Mouse (Mus musculus) ovary, postnatal 10 days (tissue): ENCODE measurements around the gene Tgfb1.

Experiments
- DNase-seq: peaks from one replicate; pipeline ENCODE4 v3.0.0; 2022; ENCODE audit warnings: low spot score

Tgfb1 gene

GRCm38 (mm10) chr7:25675405-25675804 lies 11.4 kb upstream of the Tgfb1 start:
- no peak for DNase-seq

DNA sequence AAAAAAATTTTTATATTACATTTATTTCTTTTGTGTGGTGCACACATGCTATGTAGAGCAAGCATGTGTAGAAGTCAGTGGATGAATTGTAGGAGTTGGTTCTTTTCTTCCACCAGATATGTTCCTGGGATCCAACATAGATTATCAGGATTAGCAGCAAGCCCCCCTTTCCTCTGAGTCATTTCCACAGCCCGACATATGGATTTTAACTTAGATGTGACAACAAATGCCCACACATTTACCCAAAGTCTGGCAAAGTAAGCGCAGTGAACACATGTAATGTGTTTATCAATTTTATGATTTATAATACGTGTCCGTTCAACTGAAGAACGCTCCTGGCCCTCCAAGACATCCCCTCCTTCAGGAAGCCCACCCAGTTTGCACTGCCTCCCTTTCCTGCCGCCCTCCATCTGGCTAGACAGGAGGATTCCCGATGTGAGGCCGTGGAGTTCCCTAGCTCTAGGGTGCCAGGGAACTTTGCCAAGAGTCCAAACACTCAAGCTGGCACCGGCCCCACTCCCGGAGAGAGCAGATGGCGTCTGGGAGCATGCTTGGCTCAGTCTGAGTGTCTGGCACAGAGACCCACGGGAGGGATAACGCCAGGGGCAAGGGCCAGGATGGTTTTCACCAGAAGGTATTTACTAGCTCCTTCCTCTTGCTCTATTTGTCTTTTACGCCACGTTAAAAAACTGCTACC lies 10.6 kb upstream of the Tgfb1 start:
- DNase-seq = peak; percentile 67

GRCm38 (mm10) chr7:25677013-25677412 lies 9.8 kb upstream of the Tgfb1 start:
- DNase-seq = no peak

DNA sequence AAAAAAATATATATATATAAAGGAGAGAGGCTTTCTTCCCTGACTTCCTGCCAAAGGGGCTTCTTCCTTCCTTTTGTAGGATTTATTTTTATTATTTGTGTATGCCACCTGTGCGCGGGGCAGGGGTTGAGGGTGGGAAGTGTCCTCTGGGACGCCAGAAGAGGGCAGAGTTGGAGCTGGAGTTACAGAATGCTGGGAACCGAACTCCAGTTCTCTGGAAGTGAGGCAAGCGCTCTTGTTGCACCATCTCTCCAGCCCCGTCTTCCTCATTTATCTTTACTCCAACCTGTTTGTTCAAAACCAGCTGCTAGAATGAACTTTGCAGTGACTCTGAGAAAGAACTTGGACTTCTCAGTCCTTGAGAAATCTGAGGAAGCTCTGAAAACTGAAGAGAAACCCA lies 6.8 kb upstream of the Tgfb1 start:
- DNase-seq = no peak

DNA sequence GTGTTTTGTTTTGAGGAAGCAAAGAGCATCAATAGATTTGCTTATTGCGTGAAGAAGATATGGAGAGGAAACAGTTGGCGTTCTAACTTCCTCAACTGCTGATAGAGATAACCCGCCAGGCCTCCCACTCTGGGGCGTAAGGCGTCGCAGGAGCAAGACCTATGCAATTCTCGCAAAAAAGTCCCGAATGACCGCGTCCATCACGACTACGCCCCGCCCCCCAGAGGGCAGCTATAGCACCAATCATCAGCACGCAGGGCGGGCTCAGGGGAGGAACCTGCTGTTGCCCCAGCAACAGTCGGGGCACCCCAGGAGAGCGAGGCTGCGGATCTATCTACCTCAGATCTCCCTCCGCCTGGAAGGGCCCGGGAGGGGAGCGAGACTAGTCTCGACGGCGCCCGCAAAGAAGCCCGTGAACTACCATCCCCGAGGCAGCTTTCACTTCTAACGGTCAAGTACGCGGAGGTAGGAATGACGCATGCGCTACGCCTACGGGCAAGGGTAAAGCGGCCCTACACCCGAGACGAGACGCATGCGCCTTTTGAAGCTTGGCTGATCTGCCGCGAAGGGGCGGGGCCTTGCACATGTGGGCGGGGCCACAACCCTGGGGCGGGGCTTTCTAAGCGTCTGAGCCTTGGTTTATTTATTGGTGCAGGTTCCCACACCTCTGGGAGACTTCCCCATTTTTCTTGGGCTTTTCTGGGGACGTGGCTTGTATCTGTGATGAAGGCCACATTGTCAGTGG lies 6.1 kb upstream of the Tgfb1 start, which contains the start of gene B9d2:
Gene B9d2, plus strand, starts transcription at position 267 of the 745 bp plus-strand sequence.
- DNase-seq = peak; percentile 91

DNA sequence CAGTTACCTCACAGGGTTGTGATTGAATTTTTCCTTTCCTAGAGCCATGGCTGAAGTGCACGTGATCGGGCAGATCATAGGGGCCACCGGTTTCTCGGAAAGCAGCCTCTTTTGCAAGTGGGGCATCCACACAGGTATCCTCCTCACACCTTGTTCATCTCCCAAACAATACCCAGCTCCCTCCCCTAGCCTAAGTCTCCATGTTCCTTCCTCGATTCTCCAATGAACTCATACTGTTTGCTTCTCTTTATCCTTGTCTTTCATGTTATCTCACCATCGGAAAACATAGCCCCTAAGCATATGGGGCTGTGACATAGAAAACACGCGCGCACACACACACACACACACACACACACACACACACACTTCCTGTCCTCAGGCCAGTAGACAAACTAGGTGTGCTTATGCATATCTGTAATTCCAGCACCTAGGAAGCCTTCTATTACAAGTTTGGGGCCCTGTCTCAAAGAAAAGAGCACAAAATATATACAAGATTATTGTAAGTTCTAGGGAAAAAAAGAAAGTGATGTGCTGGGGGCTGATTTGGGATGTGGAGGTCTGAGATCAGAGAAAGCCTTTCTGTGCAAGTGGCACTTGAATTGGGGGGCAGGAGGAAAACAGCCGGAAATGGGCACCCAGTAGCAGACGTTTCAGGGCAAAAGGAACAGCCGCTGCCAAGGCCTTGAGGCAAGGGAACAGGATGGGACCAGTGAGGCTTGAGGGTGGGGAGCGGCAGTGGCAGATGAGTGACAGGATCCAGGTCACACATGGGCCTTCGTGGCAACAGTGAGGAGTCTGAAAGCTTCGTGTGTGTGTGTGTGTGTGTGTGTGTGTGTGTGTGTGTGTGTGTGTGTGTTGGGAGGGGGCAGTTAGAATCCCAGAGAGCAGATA lies 5.2 kb upstream of the Tgfb1 start:
- no peak for DNase-seq

DNA sequence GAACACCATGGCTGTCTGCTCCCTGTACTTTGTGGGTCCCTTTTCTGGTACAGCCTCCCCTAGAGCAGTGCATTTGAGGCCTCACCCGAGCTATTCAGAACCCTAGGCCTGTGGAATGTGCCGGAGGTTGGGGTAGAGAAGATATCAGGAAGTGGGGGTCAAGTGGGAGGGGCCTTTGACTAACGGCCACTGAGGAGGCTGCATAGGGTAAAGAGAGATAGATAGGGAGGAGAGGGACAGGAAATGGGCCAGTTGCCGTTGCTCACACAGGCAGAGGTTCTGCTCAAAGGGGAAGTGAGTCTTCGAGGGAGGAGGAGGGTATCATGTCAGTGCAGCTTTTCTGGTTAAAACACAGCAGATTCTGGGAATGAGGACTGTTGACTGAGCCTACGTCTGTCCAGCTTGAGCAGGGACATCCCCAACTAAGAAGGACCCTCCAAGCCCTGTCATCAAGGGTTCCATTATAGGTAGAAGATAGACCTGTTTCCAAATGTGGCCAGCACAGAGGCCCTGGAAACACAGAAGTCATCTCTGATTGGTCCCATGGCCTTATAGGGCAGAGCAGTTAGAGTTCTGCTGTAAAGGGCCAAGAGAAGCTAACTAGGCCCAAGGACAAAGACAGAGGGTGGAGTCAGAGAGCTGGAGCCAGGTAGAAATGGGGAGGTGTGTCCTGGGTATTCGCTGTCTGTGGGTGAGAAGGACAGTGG lies 3.2 kb upstream of the Tgfb1 start:
- no peak for DNase-seq

DNA sequence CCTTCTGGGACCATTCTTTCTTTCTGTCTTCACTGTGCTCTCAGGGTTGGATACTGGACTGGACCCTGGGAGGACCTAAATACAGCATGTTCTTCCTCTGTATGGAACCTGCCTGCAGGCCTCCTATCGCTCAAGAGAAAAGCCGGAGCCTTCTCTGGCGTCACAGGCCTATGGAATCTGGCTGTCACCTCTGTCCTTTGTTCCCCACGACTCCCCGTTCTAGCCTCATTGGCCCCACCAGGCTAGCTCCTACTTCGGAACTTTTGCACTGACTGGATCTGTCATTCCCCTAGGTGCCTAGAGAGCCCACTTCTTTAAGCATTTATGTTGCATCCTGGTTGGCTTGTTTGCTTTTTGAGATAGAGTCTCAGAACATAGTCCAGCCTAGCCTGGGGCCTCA lies 2.1 kb upstream of the Tgfb1 start:
- no peak for DNase-seq

DNA sequence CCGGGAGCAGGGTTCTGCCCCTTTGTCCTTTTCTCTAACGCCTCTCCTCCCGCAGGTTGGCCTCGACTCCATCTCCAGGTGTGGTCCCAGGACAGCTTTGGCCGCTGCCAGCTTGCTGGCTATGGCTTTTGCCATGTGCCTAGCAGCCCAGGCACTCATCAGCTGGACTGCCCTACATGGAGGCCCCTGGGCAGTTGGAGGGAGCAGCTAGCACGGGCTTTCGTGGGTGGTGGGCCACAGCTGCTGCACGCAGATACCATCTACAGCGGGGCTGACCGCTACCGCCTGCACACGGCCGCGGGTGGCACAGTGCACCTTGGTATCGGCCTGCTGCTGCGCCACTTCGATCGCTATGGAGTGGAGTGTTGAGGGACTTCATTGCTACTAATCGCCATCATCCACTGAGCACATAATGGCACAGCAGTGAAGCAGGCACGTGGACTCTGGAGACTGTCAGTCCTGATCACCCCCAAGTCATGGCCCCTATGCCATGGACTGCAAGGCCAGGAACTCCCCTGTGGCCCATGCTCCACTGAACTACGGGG lies 804 bp upstream of the Tgfb1 start:
- no peak for DNase-seq

GRCm38 (mm10) chr7:25687811-25688401 lies 1.1 kb downstream of the Tgfb1 start:
- no peak for DNase-seq

- no peak for DNase-seq
These were observed 2.2 kb downstream of the Tgfb1 start for GRCm38 (mm10) chr7:25688810-25689586.

GRCm38 (mm10) chr7:25689603-25690021 lies 2.8 kb downstream of the Tgfb1 start:
- no peak for DNase-seq

DNA sequence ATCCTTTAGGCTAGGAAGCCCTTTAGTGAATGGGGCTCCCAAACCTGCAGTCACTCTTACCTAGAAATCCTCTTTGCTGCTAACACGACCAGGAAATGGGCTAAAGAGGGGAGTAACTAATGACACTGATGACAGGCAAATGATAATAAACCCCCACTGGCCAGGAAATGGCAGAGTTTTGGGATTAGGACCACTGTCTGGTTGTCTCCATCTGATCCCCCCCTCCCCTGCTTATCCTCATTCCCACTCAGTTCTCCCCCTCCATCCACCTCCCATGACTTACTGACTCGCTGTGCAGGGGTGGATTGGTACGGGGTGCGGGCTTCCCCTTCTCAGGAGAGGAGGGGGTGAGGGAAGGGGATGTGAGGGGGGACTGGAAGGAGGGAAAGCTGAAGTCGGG lies 3.2 kb downstream of the Tgfb1 start:
- DNase-seq = no peak

DNA sequence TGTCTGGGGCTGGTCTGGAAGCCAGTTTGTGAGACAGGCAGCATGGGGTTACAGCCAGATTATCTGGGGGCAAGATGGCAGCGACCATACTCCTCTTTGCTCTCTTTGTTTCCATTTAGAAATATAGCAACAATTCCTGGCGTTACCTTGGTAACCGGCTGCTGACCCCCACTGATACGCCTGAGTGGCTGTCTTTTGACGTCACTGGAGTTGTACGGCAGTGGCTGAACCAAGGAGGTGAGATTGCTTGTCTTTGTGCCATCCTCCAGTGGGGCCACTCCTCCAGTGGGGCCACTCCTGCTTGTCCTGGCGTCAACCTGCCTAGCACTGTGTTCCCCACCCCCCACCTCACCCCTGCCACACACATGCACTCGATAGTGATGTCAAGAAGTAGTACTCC lies 7.3 kb downstream of the Tgfb1 start:
- DNase-seq = no peak

DNA sequence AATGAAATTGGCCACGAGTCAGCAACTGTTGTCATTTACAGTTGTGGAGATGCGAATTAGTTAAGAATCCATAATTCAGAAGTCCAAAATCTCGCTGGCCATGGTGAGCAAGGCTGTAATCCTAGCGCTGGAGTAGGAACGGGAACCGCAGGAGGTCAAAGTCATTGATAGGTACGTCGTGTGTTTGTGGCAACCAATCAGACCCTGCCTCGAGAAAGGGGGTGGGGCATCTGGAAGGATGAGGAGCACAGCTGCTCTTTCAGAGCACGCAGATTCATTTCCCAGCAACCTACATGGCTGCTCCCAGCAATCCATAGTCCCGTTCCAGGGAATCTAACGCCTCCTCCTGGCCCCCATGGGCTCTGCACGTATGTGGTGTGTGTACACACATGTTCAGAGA lies 13.0 kb downstream of the Tgfb1 start:
- DNase-seq = no peak

- DNase-seq = no peak
These were observed 13.9 kb downstream of the Tgfb1 start for GRCm38 (mm10) chr7:25700732-25701131.

- DNase-seq = no peak
These were observed 15.5 kb downstream of the Tgfb1 start for GRCm38 (mm10) chr7:25702350-25702749.

DNA sequence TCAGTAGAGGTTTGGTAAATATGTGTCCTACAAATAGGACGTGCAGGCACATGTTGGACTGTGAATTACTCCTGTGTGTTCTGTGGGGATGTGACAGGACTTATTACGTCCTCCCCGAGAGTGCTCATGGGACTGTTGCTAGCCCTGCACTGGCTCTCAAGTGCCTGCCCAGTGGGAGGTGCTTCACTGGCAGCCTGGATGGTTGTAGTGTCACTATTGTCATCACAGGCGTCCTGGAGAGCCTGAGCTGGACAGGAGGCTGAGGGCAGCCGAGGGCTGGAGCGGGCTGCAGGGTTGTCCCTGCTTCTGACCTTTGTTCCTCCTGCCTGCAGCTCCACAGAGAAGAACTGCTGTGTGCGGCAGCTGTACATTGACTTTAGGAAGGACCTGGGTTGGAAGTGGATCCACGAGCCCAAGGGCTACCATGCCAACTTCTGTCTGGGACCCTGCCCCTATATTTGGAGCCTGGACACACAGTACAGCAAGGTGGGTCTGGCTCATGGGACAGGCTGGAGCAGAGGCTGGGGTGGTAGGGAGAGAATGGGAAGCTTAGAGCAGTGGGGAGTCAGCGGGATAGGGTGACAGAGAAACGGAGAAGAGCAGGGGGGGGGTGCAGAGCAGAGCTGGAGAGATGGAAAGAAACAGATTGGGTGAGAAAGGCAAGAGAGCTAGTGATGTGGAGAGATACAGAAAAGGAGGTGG lies 17.1 kb downstream of the Tgfb1 start:
- no peak for DNase-seq

DNA sequence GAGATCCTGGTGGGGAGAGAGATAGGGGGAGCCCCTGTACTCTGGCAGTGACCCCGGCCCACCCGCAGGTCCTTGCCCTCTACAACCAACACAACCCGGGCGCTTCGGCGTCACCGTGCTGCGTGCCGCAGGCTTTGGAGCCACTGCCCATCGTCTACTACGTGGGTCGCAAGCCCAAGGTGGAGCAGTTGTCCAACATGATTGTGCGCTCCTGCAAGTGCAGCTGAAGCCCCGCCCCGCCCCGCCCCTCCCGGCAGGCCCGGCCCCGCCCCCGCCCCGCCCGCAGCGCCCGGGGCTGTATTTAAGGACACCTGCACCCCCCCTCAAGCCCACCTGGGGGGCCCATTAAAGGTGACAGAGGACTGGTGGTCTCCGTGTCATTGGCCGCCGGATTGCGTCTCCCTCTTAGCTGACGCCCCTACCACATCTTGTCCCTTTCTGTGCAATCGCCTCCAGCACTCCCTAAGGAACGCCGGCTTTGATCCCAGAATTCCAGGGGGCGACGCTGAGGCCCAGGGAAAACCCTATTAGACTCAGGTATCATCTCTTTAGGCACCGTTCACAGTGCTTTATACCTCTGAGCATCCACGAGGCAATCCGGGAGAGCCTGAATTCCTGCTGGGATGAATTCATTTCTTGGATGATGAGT lies 18.0 kb downstream of the Tgfb1 start:
- DNase-seq = no peak
